Mouse (Mus musculus): ENCODE measurements at regions not wholly inside any gene's neighbourhood (a gene's known extent, or its start where the extent isn't known, plus 50 kb on each side); places are given as distances from the start of the nearest gene placed in this dataset.

GRCm38 (mm10) chr10:19207505-19207904 is 148.8 kb upstream of the Olig3 start:
- Histone ChIP-seq H3K27me3 (ENCODE audit: control insufficient read depth, insufficient read depth, low read length) (no peaks in the 10 kb centered on the region), H3K9ac (replicated peaks) (no peak overlapping the region), H3K36me3 (replicated peaks; ENCODE audit: control insufficient read depth, insufficient read depth, low read depth) (no peaks in the 10 kb centered on the region), H3K9me3 (ENCODE audit: control insufficient read depth, low read length) (no peaks in the 10 kb centered on the region), H3K4me2 (ENCODE audit: low read depth) (no peak overlapping the region), H3K4me3 (ENCODE audit: insufficient read depth in 1 of 2, low read depth in 2 of 2, low read length in 2 of 2) (no peak overlapping the region), H3K4me1 (replicated peaks; ENCODE audit: control insufficient read depth in 2 of 2, insufficient read depth in 2 of 2, low read length in 1 of 2) (no peaks in the 10 kb centered on the region), H3K27ac (no peak overlapping the region)
- WGBS (ENCODE audit: insufficient replicate concordance), result 48% methylated on average over 2 of the region's 2 CpGs
- ATAC-seq (ENCODE audit: insufficient read depth) (no peak), DNase-seq (ENCODE audit: low read depth in 3 of 3, low spot score in 3 of 3) (no peak)
- TF ChIP-seq CTCF (IDR thresholded peaks at IDR 0.05; ENCODE audit: low read depth), result no peak
- no peak for TF ChIP-seq EP300 (IDR thresholded peaks at IDR 0.05; ENCODE audit: low read depth)

GRCm38 (mm10) chr10:19200311-19200710 is 156.0 kb upstream of the Olig3 start:
- TF ChIP-seq CTCF (IDR thresholded peaks at IDR 0.05; ENCODE audit: low read depth) (no peak), EP300 (IDR thresholded peaks at IDR 0.05; ENCODE audit: low read depth) (no peak)
- DNase-seq (ENCODE audit: low read depth in 3 of 3, low spot score in 3 of 3), result no peak
- no peaks in the 10 kb centered on the region for H3K9me3 ChIP-seq (ENCODE audit: control insufficient read depth, low read length)
- no peaks in the 10 kb centered on the region for H3K4me1 ChIP-seq (replicated peaks; ENCODE audit: control insufficient read depth in 2 of 2, insufficient read depth in 2 of 2, low read length in 1 of 2)
- no peak overlapping the region for H3K27ac ChIP-seq
- H3K4me3 ChIP-seq (ENCODE audit: insufficient read depth in 1 of 2, low read depth in 2 of 2, low read length in 2 of 2), result no peak overlapping the region
- H3K4me2 ChIP-seq (ENCODE audit: low read depth), result no peak overlapping the region
- 70% methylated on average over 2 of the region's 2 CpGs for WGBS (ENCODE audit: insufficient replicate concordance)
- no peak overlapping the region for H3K9ac ChIP-seq (replicated peaks)
- H3K36me3 ChIP-seq (replicated peaks; ENCODE audit: control insufficient read depth, insufficient read depth, low read depth), result no peaks in the 10 kb centered on the region
- H3K27me3 ChIP-seq (ENCODE audit: control insufficient read depth, insufficient read depth, low read length), result no peaks in the 10 kb centered on the region
- no peak for ATAC-seq (ENCODE audit: insufficient read depth)

GRCm38 (mm10) chr10:19195676-19196075 is 160.7 kb upstream of the Olig3 start:
- Histone ChIP-seq H3K27me3 (ENCODE audit: control insufficient read depth, insufficient read depth, low read length) (no peaks in the 10 kb centered on the region), H3K9ac (replicated peaks) (no peak overlapping the region), H3K27ac (no peak overlapping the region), H3K4me1 (replicated peaks; ENCODE audit: control insufficient read depth in 2 of 2, insufficient read depth in 2 of 2, low read length in 1 of 2) (peaks cover 0 to 2% of the 10 kb centered on the region in 2 experiments; a peak in 1 of 4 replicates), H3K4me3 (ENCODE audit: insufficient read depth in 1 of 2, low read depth in 2 of 2, low read length in 2 of 2) (no peak overlapping the region), H3K4me2 (ENCODE audit: low read depth) (no peak overlapping the region), H3K36me3 (replicated peaks; ENCODE audit: control insufficient read depth, insufficient read depth, low read depth) (no peaks in the 10 kb centered on the region), H3K9me3 (ENCODE audit: control insufficient read depth, low read length) (no peaks in the 10 kb centered on the region)
- ATAC-seq (ENCODE audit: insufficient read depth) (no peak), DNase-seq (ENCODE audit: low read depth in 3 of 3, low spot score in 3 of 3) (no peak)
- TF ChIP-seq EP300 (IDR thresholded peaks at IDR 0.05; ENCODE audit: low read depth) (no peak), CTCF (IDR thresholded peaks at IDR 0.05; ENCODE audit: low read depth) (no peak)
- WGBS (ENCODE audit: insufficient replicate concordance), result 27% methylated on average over 7 of the region's 7 CpGs

- Histone ChIP-seq H3K27ac (no peak overlapping the region), H3K4me3 (ENCODE audit: insufficient read depth in 1 of 2, low read depth in 2 of 2, low read length in 2 of 2) (no peak overlapping the region), H3K36me3 (replicated peaks; ENCODE audit: control insufficient read depth, insufficient read depth, low read depth) (no peaks in the 10 kb centered on the region), H3K4me1 (replicated peaks; ENCODE audit: control insufficient read depth in 2 of 2, insufficient read depth in 2 of 2, low read length in 1 of 2) (peaks cover 0 to 2% of the 10 kb centered on the region in 2 experiments; a peak in 1 of 4 replicates), H3K9ac (replicated peaks) (no peak overlapping the region), H3K4me2 (ENCODE audit: low read depth) (no peak overlapping the region), H3K9me3 (ENCODE audit: control insufficient read depth, low read length) (no peaks in the 10 kb centered on the region), H3K27me3 (ENCODE audit: control insufficient read depth, insufficient read depth, low read length) (no peaks in the 10 kb centered on the region)
- no peak for DNase-seq (ENCODE audit: low read depth in 3 of 3, low spot score in 3 of 3)
- no peak for ATAC-seq (ENCODE audit: insufficient read depth)
- WGBS (ENCODE audit: insufficient replicate concordance), result 65% methylated on average over 3 of the region's 3 CpGs
- TF ChIP-seq CTCF (IDR thresholded peaks at IDR 0.05; ENCODE audit: low read depth) (no peak), EP300 (IDR thresholded peaks at IDR 0.05; ENCODE audit: low read depth) (no peak)
Observed at GRCm38 (mm10) chr10:19194646-19195045, 161.7 kb upstream of the Olig3 start.

- DNase-seq (ENCODE audit: low read depth in 3 of 3, low spot score in 3 of 3) (no peak), ATAC-seq (ENCODE audit: insufficient read depth) (no peak)
- peaks cover 0 to 2% of the 10 kb centered on the region in 2 experiments; a peak in 1 of 4 replicates for H3K4me1 ChIP-seq (replicated peaks; ENCODE audit: control insufficient read depth in 2 of 2, insufficient read depth in 2 of 2, low read length in 1 of 2)
- no peak overlapping the region for H3K4me2 ChIP-seq (ENCODE audit: low read depth)
- no peak overlapping the region for H3K4me3 ChIP-seq (ENCODE audit: insufficient read depth in 1 of 2, low read depth in 2 of 2, low read length in 2 of 2)
- no peaks in the 10 kb centered on the region for H3K9me3 ChIP-seq (ENCODE audit: control insufficient read depth, low read length)
- H3K27ac ChIP-seq, result no peak overlapping the region
- H3K36me3 ChIP-seq (replicated peaks; ENCODE audit: control insufficient read depth, insufficient read depth, low read depth), result no peaks in the 10 kb centered on the region
- TF ChIP-seq CTCF (IDR thresholded peaks at IDR 0.05; ENCODE audit: low read depth) (no peak), EP300 (IDR thresholded peaks at IDR 0.05; ENCODE audit: low read depth) (no peak)
- H3K27me3 ChIP-seq (ENCODE audit: control insufficient read depth, insufficient read depth, low read length), result no peaks in the 10 kb centered on the region
- H3K9ac ChIP-seq (replicated peaks), result no peak overlapping the region
- 57% methylated on average over 5 of the region's 5 CpGs for WGBS (ENCODE audit: insufficient replicate concordance)
Observed at GRCm38 (mm10) chr10:19192971-19193758, 163.2 kb upstream of the Olig3 start.
